Mouse (Mus musculus) liver, embryonic 15.5 days (tissue): Measurements from ENCODE around the gene Mgat4a. TPM values are rescaled to one million over a fixed set of nuclear protein-coding genes. Genes with fewer than 3 reads are reported as not detected.
"Not testable (repeated sequence)": the region's sequence is repeated elsewhere in the genome, so short reads cannot be mapped to it uniquely, and the experiment has no call there.

Experiments used
- ATAC-seq: fragments of 200-750 bp; cut with Nextera tagmentation; 2 replicates; pipeline ENCODE4 v1.8.0; 2017; ENCODE audit warnings: moderate number of reproducible peaks, mild to moderate bottlenecking, moderate library complexity; ENCODE audit not compliant: insufficient read depth
- H3K27ac ChIP-seq: fragments of 300-500 bp; sonication (generic); replicated peaks from 2 replicates; pipeline ENCODE4 v1.5.1; 2015; ENCODE audit warnings: mild to moderate bottlenecking, inconsistent platforms
- H3K27me3 ChIP-seq: fragments of 300-500 bp; sonication (generic); 2 replicates; pipeline ENCODE4 v1.6.1; 2015; ENCODE audit warnings: mild to moderate bottlenecking, inconsistent platforms
- H3K36me3 ChIP-seq: fragments of 300-500 bp; sonication (generic); replicated peaks from 2 replicates; pipeline ENCODE4 v1.6.1; 2015; ENCODE audit warnings: moderate library complexity, mild to moderate bottlenecking, inconsistent platforms
- H3K4me1 ChIP-seq: fragments of 300-500 bp; sonication (generic); replicated peaks from 2 replicates; pipeline ENCODE4 v1.6.1; 2015; ENCODE audit warnings: inconsistent platforms
- H3K4me2 ChIP-seq: fragments of 300-500 bp; sonication (generic); 2 replicates; pipeline ENCODE4 v1.6.1; 2015; ENCODE audit warnings: moderate library complexity, mild to moderate bottlenecking, inconsistent platforms
- H3K4me3 ChIP-seq: fragments of 300-500 bp; sonication (generic); replicated peaks from 2 replicates; pipeline ENCODE4 v1.5.1; 2015; ENCODE audit warnings: mild to moderate bottlenecking, inconsistent platforms
- H3K9ac ChIP-seq: fragments of 300-500 bp; sonication (generic); 2 replicates; pipeline ENCODE4 v1.6.1; 2015; ENCODE audit warnings: moderate library complexity, mild to moderate bottlenecking, inconsistent platforms
- H3K9me3 ChIP-seq: fragments of 300-500 bp; sonication (generic); replicated peaks from 2 replicates; pipeline ENCODE4 v1.6.1; 2016; ENCODE audit warnings: inconsistent platforms
- WGBS: fragments of 180-500 bp; shearing (Covaris S2); methylation state at CpG from one replicate; pipeline ENCODE4 v1.1.7; 2015; ENCODE audit warnings: mixed read lengths; ENCODE audit not compliant: insufficient replicate concordance; 5-methylcytosine and 5-hydroxymethylcytosine counted together
- polyA plus RNA-seq: library from polyadenylated mRNA; unstranded; fragments of >200 nt; fragmentation: Nextera tagmentation; extraction: Ambion mirVana; gene quantifications from 2 replicates; pipeline ENCODE4 v1.2.1, GENCODE M21; 2015

Mgat4a gene
- polyA plus RNA-seq, 1 experiment from 2014 or later: 1.2 TPM

DNA sequence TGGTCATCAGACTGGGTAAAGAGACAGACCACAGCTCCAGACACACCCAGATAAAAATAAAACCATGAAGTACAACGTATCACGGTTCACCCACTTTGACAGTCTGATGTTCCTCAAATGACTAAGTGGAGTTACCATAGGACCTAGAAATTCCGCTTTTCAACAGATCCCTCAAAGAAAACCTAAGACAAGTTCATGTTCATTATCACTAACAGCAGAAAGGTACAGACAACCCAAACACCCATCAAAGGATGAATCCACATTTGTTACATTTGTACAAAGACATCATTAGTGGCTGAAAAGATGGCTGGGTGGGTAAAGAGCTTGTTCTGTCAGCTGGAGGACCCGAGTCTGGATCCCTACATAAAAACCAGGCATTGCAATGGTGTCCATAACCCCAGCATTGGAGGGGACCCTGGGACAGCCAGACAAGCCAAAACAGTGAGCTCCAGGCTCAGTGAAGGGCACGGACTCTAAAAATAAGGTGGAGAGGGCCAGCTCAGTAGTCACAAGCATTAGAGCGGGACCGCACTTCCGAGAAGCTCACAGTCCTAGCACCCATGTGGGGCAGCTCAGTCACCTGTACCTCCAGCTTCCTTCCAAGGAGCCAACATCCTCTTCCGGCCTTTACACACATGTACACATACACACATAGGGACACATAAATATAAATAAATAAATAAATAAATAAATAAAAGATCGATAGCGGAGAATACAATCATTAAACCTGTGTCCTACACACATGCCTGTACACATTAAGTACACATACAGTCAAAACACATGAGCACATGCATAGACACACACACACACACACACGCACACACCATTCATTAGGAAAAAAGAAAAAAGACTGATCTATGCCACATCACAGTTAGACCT is 8.9 kb downstream of the Mgat4a start:
- 75% methylated on average over 12 of the region's 12 CpGs for WGBS
- H3K27ac ChIP-seq: no peak overlapping the region
- H3K4me2 ChIP-seq: no peak overlapping the region
- ATAC-seq: no peak
- no peaks in the 10 kb centered on the region for H3K36me3 ChIP-seq
- no peak overlapping the region for H3K4me3 ChIP-seq
- no peaks in the 10 kb centered on the region for H3K27me3 ChIP-seq
- no peak overlapping the region for H3K9ac ChIP-seq
- no peaks in the 10 kb centered on the region for H3K4me1 ChIP-seq
- no peaks in the 10 kb centered on the region for H3K9me3 ChIP-seq

DNA sequence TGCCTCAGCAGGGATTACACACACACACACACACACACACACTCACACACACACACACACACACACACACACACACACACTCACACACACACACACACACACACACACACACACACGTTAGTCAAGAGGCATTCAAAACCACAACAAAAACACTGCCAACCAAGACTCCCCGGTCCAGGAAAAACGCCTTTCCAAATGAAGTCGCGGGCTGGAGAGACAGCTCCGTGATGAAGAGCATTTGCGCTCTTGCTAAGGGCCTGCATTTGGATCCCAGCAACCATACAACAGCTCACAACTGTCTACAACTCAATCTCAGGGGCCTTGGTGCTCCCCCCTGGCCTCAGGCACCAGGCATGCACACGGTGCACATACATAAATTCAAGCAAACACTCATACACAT is 10.8 kb downstream of the Mgat4a start:
- Histone ChIP-seq H3K27ac (no peak overlapping the region), H3K36me3 (no peaks in the 10 kb centered on the region), H3K4me3 (no peak overlapping the region), H3K4me2 (no peak overlapping the region), H3K4me1 (peaks cover 5% of the 10 kb centered on the region; the same call in 1 of the 2 replicates), H3K27me3 (no peaks in the 10 kb centered on the region), H3K9ac (no peak overlapping the region), H3K9me3 (no peaks in the 10 kb centered on the region)
- ATAC-seq: no peak
- 70% methylated on average over 8 of the region's 8 CpGs for WGBS

DNA sequence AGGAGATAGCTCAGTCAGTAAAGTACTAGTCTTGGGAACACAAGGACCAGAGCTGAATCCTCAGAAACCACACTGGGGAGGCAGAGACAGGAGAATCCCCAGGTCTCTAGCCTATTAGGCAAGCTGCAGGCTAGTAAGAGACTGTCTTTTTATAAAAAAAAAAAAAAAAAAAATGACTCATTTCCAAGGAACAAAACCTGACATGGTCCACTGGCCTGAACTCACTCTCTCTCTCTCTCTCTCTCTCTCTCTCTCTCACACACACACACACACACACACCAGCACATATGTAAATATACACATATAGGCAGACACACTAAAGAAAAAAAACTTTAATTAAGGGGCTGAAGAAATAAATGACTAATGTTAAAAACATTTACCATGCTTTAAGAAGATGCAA is 14.6 kb downstream of the Mgat4a start:
- no peaks in the 10 kb centered on the region for H3K36me3 ChIP-seq
- no peak overlapping the region for H3K4me3 ChIP-seq
- H3K9ac ChIP-seq: no peak overlapping the region
- H3K27me3 ChIP-seq: no peaks in the 10 kb centered on the region
- no peak overlapping the region for H3K27ac ChIP-seq
- no peaks in the 10 kb centered on the region for H3K9me3 ChIP-seq
- no peak overlapping the region for H3K4me2 ChIP-seq
- ATAC-seq: no peak
- H3K4me1 ChIP-seq: peaks cover 9% of the 10 kb centered on the region; the same call in 1 of the 2 replicates

DNA sequence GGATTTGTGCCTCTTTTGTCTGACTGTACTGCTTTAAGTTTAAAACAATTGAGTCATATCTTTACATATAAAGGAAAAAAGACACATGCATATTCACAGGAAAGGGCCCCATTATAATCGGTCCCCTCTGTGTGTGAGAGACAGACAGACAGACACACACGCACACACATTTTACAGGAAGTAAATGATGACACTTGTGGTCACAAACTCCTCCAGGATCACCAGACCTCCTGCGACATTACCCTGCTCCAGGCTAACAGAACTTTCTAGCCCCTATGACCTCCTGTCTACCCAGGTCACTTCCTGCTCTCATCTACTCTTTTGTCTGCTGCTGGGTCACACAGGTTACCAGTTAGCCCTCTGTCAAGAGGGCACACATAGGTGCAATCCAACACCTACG is 16.1 kb downstream of the Mgat4a start:
- Histone ChIP-seq H3K4me1 (peaks cover 9% of the 10 kb centered on the region; the same call in 1 of the 2 replicates), H3K36me3 (no peaks in the 10 kb centered on the region), H3K4me3 (no peak overlapping the region), H3K27me3 (no peaks in the 10 kb centered on the region), H3K27ac (no peak overlapping the region), H3K4me2 (no peak overlapping the region), H3K9ac (no peak overlapping the region), H3K9me3 (no peaks in the 10 kb centered on the region)
- no peak for ATAC-seq
- WGBS: 31% methylated on average over 4 of the region's 4 CpGs

DNA sequence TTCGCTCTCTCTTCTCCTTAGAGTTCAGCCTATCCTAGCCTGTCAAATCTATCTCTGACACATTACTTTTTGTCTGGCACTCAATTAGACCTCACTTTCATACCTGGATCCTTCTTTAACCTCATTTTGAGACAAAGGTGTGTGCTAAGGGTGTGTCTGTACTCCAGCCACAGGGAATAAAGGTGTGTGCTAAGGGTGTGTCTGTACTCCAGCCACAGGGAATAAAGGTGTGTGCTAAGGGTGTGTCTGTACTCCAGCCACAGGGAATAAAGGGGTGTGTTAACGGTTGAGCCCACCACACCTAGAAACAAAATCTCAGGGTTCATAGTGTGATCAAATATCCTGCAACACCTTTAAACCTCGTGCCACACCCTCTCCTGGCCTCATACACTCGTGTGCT is 16.7 kb downstream of the Mgat4a start:
- not testable (repeated sequence) for ATAC-seq, H3K27me3 ChIP-seq, H3K4me2 ChIP-seq, H3K9me3 ChIP-seq, H3K4me3 ChIP-seq, H3K36me3 ChIP-seq, H3K4me1 ChIP-seq, H3K9ac ChIP-seq, H3K27ac ChIP-seq
- 69% methylated on average over 4 of the region's 4 CpGs for WGBS

GRCm38 (mm10) chr1:37523548-37523947 is 17.3 kb downstream of the Mgat4a start:
- WGBS: 75% methylated on average over 3 of the region's 3 CpGs
- H3K27ac ChIP-seq, H3K4me2 ChIP-seq, H3K9ac ChIP-seq, H3K9me3 ChIP-seq, ATAC-seq, H3K4me3 ChIP-seq, H3K36me3 ChIP-seq, H3K27me3 ChIP-seq, H3K4me1 ChIP-seq: not testable (repeated sequence)

GRCm38 (mm10) chr1:37522101-37522500 is 18.7 kb downstream of the Mgat4a start:
- Histone ChIP-seq H3K4me1 (peaks cover 9% of the 10 kb centered on the region; the same call in 1 of the 2 replicates), H3K4me3 (no peak overlapping the region), H3K9me3 (no peaks in the 10 kb centered on the region), H3K27me3 (no peaks in the 10 kb centered on the region), H3K4me2 (no peak overlapping the region), H3K27ac (no peak overlapping the region), H3K36me3 (no peaks in the 10 kb centered on the region), H3K9ac (no peak overlapping the region)
- no peak for ATAC-seq
- WGBS: 48% methylated on average over 5 of the region's 5 CpGs

- no peaks in the 10 kb centered on the region for H3K36me3 ChIP-seq
- H3K9me3 ChIP-seq: no peaks in the 10 kb centered on the region
- H3K27ac ChIP-seq: no peak overlapping the region
- H3K4me2 ChIP-seq: no peak overlapping the region
- no peak overlapping the region for H3K4me3 ChIP-seq
- no peaks in the 10 kb centered on the region for H3K4me1 ChIP-seq
- no peaks in the 10 kb centered on the region for H3K27me3 ChIP-seq
- H3K9ac ChIP-seq: no peak overlapping the region
- ATAC-seq: no peak
- 78% methylated on average over 4 of the region's 4 CpGs for WGBS
These were observed 22.0 kb downstream of the Mgat4a start for GRCm38 (mm10) chr1:37518791-37519190.

- no peak overlapping the region for H3K4me3 ChIP-seq
- ATAC-seq: no peak
- H3K4me1 ChIP-seq: no peaks in the 10 kb centered on the region
- 62% methylated on average over 4 of the region's 4 CpGs for WGBS
- H3K36me3 ChIP-seq: no peaks in the 10 kb centered on the region
- H3K9me3 ChIP-seq: no peaks in the 10 kb centered on the region
- H3K27me3 ChIP-seq: no peaks in the 10 kb centered on the region
- no peak overlapping the region for H3K9ac ChIP-seq
- no peak overlapping the region for H3K27ac ChIP-seq
- H3K4me2 ChIP-seq: no peak overlapping the region
These were observed 22.6 kb downstream of the Mgat4a start for GRCm38 (mm10) chr1:37518124-37518720.

- Histone ChIP-seq H3K4me3 (no peak overlapping the region), H3K9ac (no peak overlapping the region), H3K4me1 (peaks cover 4% of the 10 kb centered on the region; the same call in 1 of the 2 replicates), H3K9me3 (no peaks in the 10 kb centered on the region), H3K27me3 (no peaks in the 10 kb centered on the region), H3K4me2 (no peak overlapping the region), H3K27ac (no peak overlapping the region), H3K36me3 (no peaks in the 10 kb centered on the region)
- no peak for ATAC-seq
- 72% methylated on average over 2 of the region's 2 CpGs for WGBS
These were observed 27.8 kb downstream of the Mgat4a start for GRCm38 (mm10) chr1:37512961-37513431.

GRCm38 (mm10) chr1:37512109-37512640 is 28.6 kb downstream of the Mgat4a start:
- H3K36me3 ChIP-seq: no peaks in the 10 kb centered on the region
- no peak overlapping the region for H3K4me3 ChIP-seq
- H3K27me3 ChIP-seq: no peaks in the 10 kb centered on the region
- no peak overlapping the region for H3K27ac ChIP-seq
- no peak for ATAC-seq
- no peak overlapping the region for H3K9ac ChIP-seq
- no peak overlapping the region for H3K4me2 ChIP-seq
- 57% methylated on average over 5 of the region's 5 CpGs for WGBS
- H3K4me1 ChIP-seq: peaks cover 4% of the 10 kb centered on the region; the same call in 1 of the 2 replicates
- H3K9me3 ChIP-seq: no peaks in the 10 kb centered on the region
